Mouse (Mus musculus): ENCODE results near the gene Ubap1. TPM values are rescaled to one million over a fixed set of nuclear protein-coding genes. Genes with fewer than 3 reads are reported as not detected.

The Ubap1 gene
- polyA plus RNA-seq, 1 experiment from 2014 or later = 75.5 TPM

DNA sequence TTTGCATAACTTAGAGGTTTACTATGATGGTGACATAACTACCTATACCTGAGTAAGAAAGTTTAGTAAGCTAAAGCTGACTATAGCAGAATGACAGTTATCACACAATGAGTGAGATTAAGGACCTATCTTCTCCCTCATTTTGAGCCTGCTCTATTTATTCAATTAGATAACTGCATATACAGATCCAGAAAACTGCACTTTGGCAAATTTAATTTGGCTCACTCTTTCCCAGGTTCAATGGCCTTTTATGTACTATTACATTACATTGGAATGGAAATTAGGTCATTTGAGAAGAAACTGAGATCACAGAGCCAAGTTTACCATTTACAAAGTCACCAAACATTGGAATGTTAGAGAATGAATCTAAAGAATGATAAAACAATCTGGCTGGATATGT is 68.2 kb downstream of the Ubap1 start:
- ATAC-seq (ENCODE audit: low FRiP score) (no peak), DNase-seq (ENCODE audit: low spot score) (no peak)
- Histone ChIP-seq H3K4me3 (ENCODE audit: low read depth, low read length) (no peak overlapping the region), H3K9ac (ENCODE audit: low read depth, low read length) (no peak overlapping the region), H3K27me3 (ENCODE audit: control insufficient read depth, insufficient read depth, low read length) (no peaks in the 10 kb centered on the region), H3K9me3 (ENCODE audit: control insufficient read depth, low read length) (no peaks in the 10 kb centered on the region), H3K4me1 (replicated peaks; ENCODE audit: control insufficient read depth, insufficient read depth, low read length) (no peaks in the 10 kb centered on the region), H3K36me3 (ENCODE audit: control insufficient read depth, insufficient read depth, low read length) (no peaks in the 10 kb centered on the region), H3K27ac (ENCODE audit: low read depth, low read length) (no peak overlapping the region), H3K4me2 (replicated peaks; ENCODE audit: low read depth, low read length) (no peak overlapping the region)

DNA sequence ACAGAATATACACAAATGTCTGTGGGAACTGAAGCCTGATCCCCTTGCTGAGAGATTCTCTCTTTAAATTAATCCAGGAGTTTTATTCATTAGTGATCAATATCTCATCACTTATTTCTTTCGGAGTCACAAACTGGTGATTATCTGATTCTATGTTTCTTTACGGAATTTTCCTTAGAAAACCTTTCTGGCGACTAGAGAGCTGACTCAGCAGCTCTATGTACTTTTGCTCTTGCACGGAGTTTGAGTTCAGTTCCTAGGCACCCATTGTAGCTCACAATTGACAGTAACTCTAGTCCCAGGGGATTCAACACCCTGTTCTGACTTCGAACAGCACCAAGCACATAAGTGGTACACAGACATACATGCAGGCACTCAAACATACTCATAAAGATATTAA is 90.1 kb downstream of the Ubap1 start:
- H3K27me3 ChIP-seq (ENCODE audit: control insufficient read depth, insufficient read depth, low read length) = no peaks in the 10 kb centered on the region
- DNase-seq (ENCODE audit: low spot score) (no peak), ATAC-seq (ENCODE audit: low FRiP score) (no peak)
- WGBS = 89% methylated on average over 5 of the region's 5 CpGs
- H3K9ac ChIP-seq (ENCODE audit: low read depth, low read length) = no peak overlapping the region
- no peak overlapping the region for H3K4me2 ChIP-seq (replicated peaks; ENCODE audit: low read depth, low read length)
- H3K9me3 ChIP-seq (ENCODE audit: control insufficient read depth, low read length) = no peaks in the 10 kb centered on the region
- no peaks in the 10 kb centered on the region for H3K4me1 ChIP-seq (replicated peaks; ENCODE audit: control insufficient read depth, insufficient read depth, low read length)
- no peaks in the 10 kb centered on the region for H3K36me3 ChIP-seq (ENCODE audit: control insufficient read depth, insufficient read depth, low read length)
- no peak overlapping the region for H3K27ac ChIP-seq (ENCODE audit: low read depth, low read length)
- H3K4me3 ChIP-seq (ENCODE audit: low read depth, low read length) = no peak overlapping the region

Other genes with a start within 250 kb of the Ubap1 start
- gene Nol6, start 224.5 kb upstream of the Ubap1 start, polyA plus RNA-seq (2014; fragmentation: Nextera tagmentation; extraction: Ambion mirVana) = 14.7 and 17.6 TPM in 2 replicates
- gene Ube2r2, start 213.3 kb upstream of the Ubap1 start, polyA plus RNA-seq (2014; fragmentation: Nextera tagmentation; extraction: Ambion mirVana) = 100 and 107 TPM in 2 replicates
- 62.2 and 66.3 TPM in 2 replicates for gene Ubap2, start 73.9 kb upstream of the Ubap1 start, polyA plus RNA-seq (2014; fragmentation: Nextera tagmentation; extraction: Ambion mirVana)
- gene Dcaf12, start 34.1 kb upstream of the Ubap1 start, polyA plus RNA-seq (2014; fragmentation: Nextera tagmentation; extraction: Ambion mirVana) = 40.3 and 55.4 TPM in 2 replicates
- gene Kif24, start 115.9 kb downstream of the Ubap1 start, polyA plus RNA-seq (2014; fragmentation: Nextera tagmentation; extraction: Ambion mirVana) = 10.4 and 11.9 TPM in 2 replicates
- 67.7 and 70.3 TPM in 2 replicates for gene Nudt2, start 116.2 kb downstream of the Ubap1 start, polyA plus RNA-seq (2014; fragmentation: Nextera tagmentation; extraction: Ambion mirVana)
- gene AI464131, start 154.1 kb downstream of the Ubap1 start, polyA plus RNA-seq (2014; fragmentation: Nextera tagmentation; extraction: Ambion mirVana) = 8.3 and 10.9 TPM in 2 replicates
- 12.7 and 14.3 TPM in 2 replicates for gene 1110017D15Rik, start 168.3 kb downstream of the Ubap1 start, polyA plus RNA-seq (2014; fragmentation: Nextera tagmentation; extraction: Ambion mirVana)
- gene Fam219a, start 220.5 kb downstream of the Ubap1 start, polyA plus RNA-seq (2014; fragmentation: Nextera tagmentation; extraction: Ambion mirVana) = 11.8 and 17.6 TPM in 2 replicates
- 2.9 and 3.2 TPM in 2 replicates for gene Dnaic1, start 220.8 kb downstream of the Ubap1 start, polyA plus RNA-seq (2014; fragmentation: Nextera tagmentation; extraction: Ambion mirVana)